Mouse (Mus musculus): Measurements from ENCODE around the gene Cyp2c40.
"Not testable (repeated sequence)": the region's sequence is repeated elsewhere in the genome, so short reads cannot be mapped to it uniquely, and the experiment has no call there.

Gene Cyp2c40

DNA sequence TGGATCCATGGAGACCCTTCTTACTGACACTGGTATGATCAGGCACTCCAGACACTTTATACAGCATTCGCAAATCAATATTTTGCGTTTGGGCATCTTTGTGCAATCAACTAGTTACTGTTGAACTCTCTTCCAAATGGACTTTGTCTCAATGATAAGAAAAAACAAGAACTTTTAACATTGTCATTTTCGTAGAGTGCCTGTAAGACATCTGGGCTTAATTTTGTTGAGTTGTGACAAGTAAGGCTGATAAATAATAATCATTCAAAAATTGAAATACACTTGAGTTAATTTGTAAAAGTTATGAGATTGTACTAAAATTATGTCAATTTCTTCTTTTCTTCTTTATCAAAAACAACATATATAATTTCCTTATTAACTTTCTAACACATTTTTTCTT, at the start of gene Cyp2c40:
Cyp2c40 (minus strand) TSS at position 101 of the 400 bp plus-strand sequence.
- not testable (repeated sequence) for DNase-seq (ENCODE audit: extremely low spot score)

DNA sequence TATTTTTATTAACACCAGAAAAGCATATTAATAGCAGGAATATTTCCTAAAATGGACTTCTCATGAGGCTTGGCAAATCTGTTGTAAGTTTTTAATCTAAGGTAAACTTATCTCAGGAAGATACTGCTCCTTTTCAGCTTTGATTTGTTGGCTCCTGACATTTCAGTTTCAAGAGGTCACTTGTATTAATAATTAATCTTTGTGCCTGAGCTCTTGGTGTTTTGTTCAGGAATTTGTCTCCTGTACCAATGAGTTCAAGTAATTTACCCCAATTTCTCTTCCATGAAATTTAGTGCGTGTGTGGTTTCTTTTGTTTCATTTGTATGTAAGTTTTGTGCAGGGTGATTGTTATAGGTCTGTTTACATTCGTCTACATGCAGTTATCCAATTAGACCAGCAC, 8.3 kb upstream of the Cyp2c40 start:
- not testable (repeated sequence) for DNase-seq (ENCODE audit: extremely low spot score)

DNA sequence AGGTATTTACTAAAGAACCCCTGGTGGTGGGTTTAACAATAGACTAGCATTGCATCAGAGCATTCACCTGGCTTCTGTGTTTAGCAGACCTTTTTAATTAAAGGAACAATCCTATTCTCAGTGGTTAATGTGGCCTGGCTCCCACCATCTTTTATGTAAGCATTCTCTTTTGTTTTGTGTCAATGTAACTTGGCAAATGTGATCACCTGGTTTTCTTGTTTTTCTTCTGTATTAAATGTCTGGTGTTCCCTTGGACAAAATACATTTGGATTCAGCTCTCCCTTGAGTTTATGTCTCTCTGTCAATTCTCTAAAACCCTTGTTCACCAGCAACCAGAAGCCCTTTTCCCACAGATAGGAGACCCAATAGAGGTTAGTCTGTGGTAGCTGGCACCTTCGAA, 3.8 kb upstream of the Cyp2c40 start:
- DNase-seq (ENCODE audit: extremely low spot score), result not testable (repeated sequence)

DNA sequence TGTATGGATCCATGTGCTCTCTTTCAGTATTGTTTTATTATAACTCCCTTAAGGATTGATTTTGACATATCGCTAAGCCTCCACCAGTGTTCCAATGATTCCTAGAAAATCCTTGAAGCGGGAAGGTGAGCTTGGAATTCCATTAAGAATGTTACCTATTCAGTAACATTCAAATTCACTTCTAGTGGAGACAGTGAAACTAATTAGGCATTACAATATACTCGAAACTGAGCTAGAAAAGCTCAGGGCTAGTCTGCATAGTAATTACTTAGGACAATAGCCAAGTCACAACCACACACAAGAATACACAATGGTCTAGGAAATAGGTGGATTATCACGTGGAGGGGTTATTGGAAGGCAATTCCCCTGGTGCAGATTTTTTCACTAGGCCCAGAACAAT, 3.4 kb upstream of the Cyp2c40 start:
- not testable (repeated sequence) for DNase-seq (ENCODE audit: extremely low spot score)

DNA sequence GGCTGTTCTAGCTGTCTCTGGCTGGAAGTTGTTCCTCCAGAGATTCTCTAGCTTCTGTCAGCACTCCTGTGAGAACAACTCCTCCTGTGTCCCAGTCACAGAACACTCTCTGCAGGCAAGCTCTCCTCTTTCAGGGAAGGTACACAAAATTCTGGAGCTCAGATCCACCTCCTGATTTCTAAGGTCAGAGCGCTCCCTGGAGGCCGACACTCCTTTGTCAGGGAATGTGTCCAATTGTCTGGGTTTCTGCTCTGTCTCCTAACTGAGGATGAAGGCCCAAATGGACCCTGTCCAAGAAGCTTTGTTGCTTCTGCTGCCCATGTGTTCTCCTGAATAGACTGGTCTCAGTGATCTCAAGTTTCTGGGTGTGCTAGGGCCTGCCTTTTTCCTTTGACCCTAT, 27.2 kb downstream of the Cyp2c40 start:
- not testable (repeated sequence) for DNase-seq (ENCODE audit: extremely low spot score)

DNA sequence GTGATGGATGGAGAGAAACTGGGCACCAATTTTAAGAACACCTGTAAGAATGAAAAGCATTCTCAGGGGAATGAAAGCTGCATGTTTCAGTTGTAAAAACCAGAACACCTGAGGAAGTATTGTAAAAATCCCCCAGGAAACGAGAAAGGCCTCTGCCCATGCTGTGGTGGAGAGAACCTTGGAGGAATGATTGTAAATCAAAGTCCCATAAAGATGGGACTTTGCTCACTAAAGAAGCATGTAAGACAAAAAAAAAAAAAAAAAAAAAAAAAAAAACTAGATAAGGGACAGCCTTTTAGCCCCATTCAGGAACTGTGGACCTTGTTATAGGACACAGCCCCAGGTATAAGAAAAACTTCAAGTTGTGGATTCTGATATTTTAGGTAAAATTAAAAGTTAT, 67.3 kb downstream of the Cyp2c40 start:
- no peak for DNase-seq (ENCODE audit: extremely low spot score)

DNA sequence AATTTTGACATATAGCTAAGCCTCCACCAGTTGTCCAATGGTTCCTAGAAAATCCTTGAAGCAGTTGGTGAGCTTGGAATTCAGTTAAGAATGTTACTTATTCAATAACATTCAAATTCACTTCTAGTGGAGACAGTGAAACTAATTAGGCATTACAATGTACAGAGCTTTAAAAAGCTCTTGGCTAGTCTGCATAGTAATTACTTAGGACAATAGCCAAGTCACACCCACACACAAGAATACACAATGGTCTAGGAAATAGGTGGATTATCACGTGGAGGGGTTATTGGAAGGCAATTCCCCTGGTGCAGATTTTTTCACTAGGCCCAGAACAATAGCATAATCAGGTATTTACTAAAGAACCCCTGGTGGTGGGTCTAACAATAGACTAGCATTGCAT, 68.3 kb downstream of the Cyp2c40 start:
- DNase-seq (ENCODE audit: extremely low spot score), result not testable (repeated sequence)

DNA sequence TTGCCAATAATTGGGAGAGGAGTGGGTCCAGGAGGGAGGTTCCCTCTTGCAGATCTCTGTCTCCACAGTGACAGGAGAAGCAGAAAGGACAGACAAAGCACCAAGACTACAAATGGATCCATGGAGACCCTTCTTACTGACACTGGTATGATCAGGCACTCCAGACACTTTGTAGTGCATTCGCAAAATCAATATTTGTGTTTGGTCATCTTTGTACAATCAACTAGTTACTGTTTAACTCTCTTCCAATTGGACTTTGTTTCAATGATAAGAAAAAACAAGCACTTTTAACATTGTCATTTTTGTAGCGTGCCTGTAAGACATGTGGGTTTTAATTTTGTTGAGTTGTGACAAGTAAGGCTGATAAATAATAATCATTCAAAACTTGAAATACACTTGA, 71.7 kb downstream of the Cyp2c40 start, which contains the start of gene Cyp2c68:
Cyp2c68 (minus strand) TSS at position 135 of the 400 bp plus-strand sequence.
- DNase-seq (ENCODE audit: extremely low spot score), result no peak
